Mouse (Mus musculus): ENCODE data around the gene Baiap2. TPM values are rescaled to one million over a fixed set of nuclear protein-coding genes. Genes with fewer than 3 reads are reported as not detected.

The Baiap2 gene
- polyA plus RNA-seq, 1 experiment from 2014 or later = 11.0 TPM

DNA sequence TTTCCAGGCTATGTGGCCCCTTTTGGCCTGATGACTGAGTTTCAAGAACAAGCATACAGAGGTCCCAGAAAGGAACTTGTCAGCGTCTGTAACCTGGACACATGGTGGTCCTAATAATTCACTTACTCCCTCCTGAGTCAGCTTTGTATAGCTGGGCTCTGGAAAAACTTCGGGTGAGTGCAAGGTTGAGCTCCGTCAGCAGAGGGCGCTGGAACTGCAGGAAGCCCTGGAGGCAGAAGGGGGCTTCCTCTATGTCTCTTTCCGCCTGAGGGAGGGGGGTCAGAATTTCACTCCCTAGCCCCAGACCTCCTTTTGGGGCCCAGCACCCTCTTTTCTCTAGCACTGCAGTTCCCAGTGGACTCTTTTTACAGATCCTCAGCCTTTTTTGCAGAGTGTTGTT, 33.1 kb upstream of the Baiap2 start:
- H3K27me3 ChIP-seq = peaks cover 23% of the 10 kb centered on the region
- H3K4me2 ChIP-seq = peak overlapping the region; percentile 42
- H3K9me3 ChIP-seq (replicated peaks) = no peaks in the 10 kb centered on the region
- H3K27ac ChIP-seq = no peak overlapping the region
- WGBS = 0% methylated on average over 5 of the region's 5 CpGs
- peaks cover 24% of the 10 kb centered on the region for H3K4me1 ChIP-seq (replicated peaks)
- no peak overlapping the region for H3K4me3 ChIP-seq
- ATAC-seq (replicated peaks; ENCODE audit: insufficient number of reproducible peaks, insufficient read depth, low FRiP score, low read depth) = no peak
- peak overlapping the region; percentile 3 for H3K9ac ChIP-seq
- no peaks in the 10 kb centered on the region for H3K36me3 ChIP-seq

DNA sequence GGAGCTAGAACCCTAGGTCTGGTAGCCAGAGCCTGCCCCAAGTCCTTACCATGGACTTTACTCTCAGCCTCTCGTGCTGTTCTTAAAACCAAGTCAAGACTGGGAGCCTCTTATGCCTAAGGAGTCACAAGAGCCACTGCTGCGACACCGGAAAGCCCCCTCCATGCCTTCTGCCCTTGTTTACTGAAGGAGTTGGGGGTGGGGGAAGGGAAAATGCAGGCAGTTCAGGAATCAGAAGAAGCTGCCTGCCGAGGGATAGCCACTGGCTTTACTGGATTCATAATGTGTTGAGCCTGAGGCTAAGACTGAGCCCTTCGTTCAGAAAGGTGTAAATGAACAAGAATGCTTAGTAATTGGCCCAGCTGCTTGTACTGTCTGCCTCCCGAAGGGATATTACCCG, 29.7 kb upstream of the Baiap2 start:
- H3K4me1 ChIP-seq (replicated peaks) = peaks cover 51% of the 10 kb centered on the region
- peak overlapping the region; percentile 82 for H3K4me2 ChIP-seq
- peak overlapping the region; percentile 96 for H3K4me3 ChIP-seq
- peaks cover 12% of the 10 kb centered on the region; the same call in 1 of the 2 replicates for H3K27me3 ChIP-seq
- H3K27ac ChIP-seq = no peak overlapping the region
- H3K9ac ChIP-seq = peak overlapping the region; percentile 98
- ATAC-seq (replicated peaks; ENCODE audit: insufficient number of reproducible peaks, insufficient read depth, low FRiP score, low read depth) = no peak
- WGBS = 13% methylated on average over 7 of the region's 7 CpGs
- H3K36me3 ChIP-seq = peaks cover 15% of the 10 kb centered on the region
- H3K9me3 ChIP-seq (replicated peaks) = no peaks in the 10 kb centered on the region

DNA sequence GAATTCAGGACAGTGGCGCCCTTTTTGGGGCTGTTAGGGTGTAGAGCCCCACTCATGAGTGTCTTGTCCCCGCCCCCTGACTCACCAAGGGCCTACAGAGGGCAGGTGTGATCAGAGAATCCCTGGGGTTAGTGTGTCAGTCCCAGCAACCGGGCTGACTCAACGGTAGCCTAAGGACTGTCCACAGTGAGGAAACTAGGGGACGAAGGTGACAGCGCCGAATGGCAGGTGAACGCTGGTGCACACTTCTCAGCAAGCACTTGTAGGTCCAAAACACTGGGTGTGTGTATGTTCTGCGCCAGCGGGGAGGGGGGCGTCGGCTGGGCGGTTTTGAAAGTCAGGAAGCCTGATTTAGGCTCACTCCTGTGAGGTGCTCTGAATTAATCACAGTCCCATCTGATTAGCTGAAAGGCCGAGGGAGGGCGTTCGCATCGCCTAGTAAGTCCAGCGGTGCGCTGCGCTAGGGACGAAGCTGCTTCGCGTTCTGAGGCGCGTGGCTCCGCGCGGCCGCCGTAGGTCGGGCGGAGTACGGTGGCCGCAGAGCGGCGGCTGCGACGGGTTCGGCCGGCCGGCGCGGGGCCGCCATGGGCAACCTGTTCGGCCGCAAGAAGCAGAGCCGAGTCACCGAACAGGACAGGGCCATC, 29.1 kb upstream of the Baiap2 start, which contains the start of gene Chmp6:
TSS of gene Chmp6 (plus strand) at position 151 of the 644 bp plus-strand sequence.
- H3K4me3 ChIP-seq = peak within 1 kb of the TSS; percentile 96
- peaks cover 6% of the 10 kb centered on the region; the same call in 1 of the 2 replicates for H3K27me3 ChIP-seq
- H3K27ac ChIP-seq = peak within 1 kb of the TSS; percentile 85
- under 1% methylated on average over 48 of the region's 48 CpGs for WGBS
- peaks cover 51% of the 10 kb centered on the region for H3K4me1 ChIP-seq (replicated peaks)
- H3K9ac ChIP-seq = peak within 1 kb of the TSS; percentile 98
- H3K4me2 ChIP-seq = peak within 1 kb of the TSS; percentile 82
- H3K36me3 ChIP-seq = peaks cover 21% of the 10 kb centered on the region
- no peaks in the 10 kb centered on the region for H3K9me3 ChIP-seq (replicated peaks)
- peak; percentile 50 for ATAC-seq (replicated peaks; ENCODE audit: insufficient number of reproducible peaks, insufficient read depth, low FRiP score, low read depth)

DNA sequence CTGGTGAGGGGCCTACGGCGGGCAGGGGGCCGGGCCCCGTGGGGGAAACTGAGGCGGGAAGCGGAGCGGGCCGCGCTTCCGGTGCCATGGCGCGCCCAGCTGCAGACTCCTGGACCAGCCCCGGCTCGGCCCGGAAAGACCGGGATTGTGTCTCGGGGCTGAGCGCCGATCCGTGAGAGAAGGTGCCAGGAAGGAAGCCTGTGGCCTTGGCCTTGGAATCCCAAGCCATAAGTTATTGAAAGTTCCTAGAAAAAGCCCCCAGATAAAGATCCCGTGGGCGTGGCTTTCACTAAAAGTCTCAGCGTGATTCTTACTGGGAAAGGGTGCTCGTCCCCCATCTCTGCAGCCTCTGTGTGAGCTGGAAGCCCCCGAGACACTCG, 28.6 kb upstream of the Baiap2 start:
- Histone ChIP-seq H3K36me3 (peaks cover 26% of the 10 kb centered on the region), H3K4me2 (peak overlapping the region; percentile 82), H3K9me3 (replicated peaks) (no peaks in the 10 kb centered on the region), H3K4me3 (peak overlapping the region; percentile 96), H3K9ac (peak overlapping the region; percentile 98), H3K27ac (peak overlapping the region; percentile 85), H3K27me3 (0 out of 2 replicates have a peak, but pooled peaks cover 1% of the 10 kb centered on the region), H3K4me1 (replicated peaks) (peaks cover 51% of the 10 kb centered on the region)
- WGBS = under 1% methylated on average over 26 of the region's 26 CpGs
- ATAC-seq (replicated peaks; ENCODE audit: insufficient number of reproducible peaks, insufficient read depth, low FRiP score, low read depth) = no peak

DNA sequence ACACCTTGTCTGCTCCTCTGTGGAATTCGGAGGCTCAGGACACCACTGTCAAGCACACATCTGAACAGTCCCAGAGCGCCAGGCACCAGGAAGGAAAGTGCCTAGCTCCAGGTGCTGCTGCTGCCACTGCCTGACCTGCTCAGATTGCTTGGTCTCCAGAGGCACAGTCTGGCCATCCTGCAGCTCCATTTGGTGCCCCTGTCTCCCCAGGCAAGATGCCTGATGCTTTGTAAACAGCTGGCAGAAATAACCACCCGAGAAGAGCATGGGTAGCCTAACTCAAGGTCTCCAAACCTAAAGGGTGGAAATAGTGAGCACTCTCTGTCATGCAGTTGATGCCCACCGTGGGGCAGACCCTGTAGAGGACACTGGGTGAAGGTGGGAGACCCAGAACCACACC, 28.2 kb upstream of the Baiap2 start:
- Histone ChIP-seq H3K4me2 (peak overlapping the region; percentile 82), H3K4me3 (peak overlapping the region; percentile 96), H3K9me3 (replicated peaks) (no peaks in the 10 kb centered on the region), H3K4me1 (replicated peaks) (peaks cover 48% of the 10 kb centered on the region), H3K27me3 (no peaks in the 10 kb centered on the region), H3K27ac (peak overlapping the region; percentile 85), H3K9ac (peak overlapping the region; percentile 98), H3K36me3 (peaks cover 31% of the 10 kb centered on the region)
- 17% methylated on average over 4 of the region's 4 CpGs for WGBS
- ATAC-seq (replicated peaks; ENCODE audit: insufficient number of reproducible peaks, insufficient read depth, low FRiP score, low read depth) = no peak

DNA sequence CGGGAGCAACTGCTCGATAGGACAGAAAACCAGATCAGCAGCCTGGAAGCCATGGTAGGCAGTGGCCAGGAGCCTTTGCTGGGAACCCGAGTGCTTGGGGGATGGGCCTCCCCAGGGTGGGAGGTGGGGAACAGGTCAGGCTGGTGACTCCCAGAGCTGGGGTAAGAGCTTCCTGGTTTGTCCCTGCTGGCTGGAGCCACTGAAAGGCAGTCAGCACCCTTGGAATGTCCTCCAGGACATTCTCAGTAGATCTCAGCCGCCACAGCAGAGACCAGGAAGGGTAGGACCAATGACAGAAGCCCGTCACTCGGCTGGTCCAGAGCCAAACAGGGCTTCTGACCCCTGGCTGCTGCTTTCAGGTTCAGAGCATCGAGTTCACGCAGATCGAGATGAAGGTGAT, 26.9 kb upstream of the Baiap2 start:
- H3K9me3 ChIP-seq (replicated peaks) = no peaks in the 10 kb centered on the region
- 69% methylated on average over 9 of the region's 9 CpGs for WGBS
- no peak for ATAC-seq (replicated peaks; ENCODE audit: insufficient number of reproducible peaks, insufficient read depth, low FRiP score, low read depth)
- H3K9ac ChIP-seq = no peak overlapping the region
- H3K36me3 ChIP-seq = peaks cover 35% of the 10 kb centered on the region
- peaks cover 39% of the 10 kb centered on the region for H3K4me1 ChIP-seq (replicated peaks)
- peak overlapping the region; percentile 53 for H3K27ac ChIP-seq
- no peaks in the 10 kb centered on the region for H3K27me3 ChIP-seq
- H3K4me3 ChIP-seq = no peak overlapping the region
- 0 out of 2 replicates have a peak overlapping the region, but pooled peaks have one; percentile 82 for H3K4me2 ChIP-seq

DNA sequence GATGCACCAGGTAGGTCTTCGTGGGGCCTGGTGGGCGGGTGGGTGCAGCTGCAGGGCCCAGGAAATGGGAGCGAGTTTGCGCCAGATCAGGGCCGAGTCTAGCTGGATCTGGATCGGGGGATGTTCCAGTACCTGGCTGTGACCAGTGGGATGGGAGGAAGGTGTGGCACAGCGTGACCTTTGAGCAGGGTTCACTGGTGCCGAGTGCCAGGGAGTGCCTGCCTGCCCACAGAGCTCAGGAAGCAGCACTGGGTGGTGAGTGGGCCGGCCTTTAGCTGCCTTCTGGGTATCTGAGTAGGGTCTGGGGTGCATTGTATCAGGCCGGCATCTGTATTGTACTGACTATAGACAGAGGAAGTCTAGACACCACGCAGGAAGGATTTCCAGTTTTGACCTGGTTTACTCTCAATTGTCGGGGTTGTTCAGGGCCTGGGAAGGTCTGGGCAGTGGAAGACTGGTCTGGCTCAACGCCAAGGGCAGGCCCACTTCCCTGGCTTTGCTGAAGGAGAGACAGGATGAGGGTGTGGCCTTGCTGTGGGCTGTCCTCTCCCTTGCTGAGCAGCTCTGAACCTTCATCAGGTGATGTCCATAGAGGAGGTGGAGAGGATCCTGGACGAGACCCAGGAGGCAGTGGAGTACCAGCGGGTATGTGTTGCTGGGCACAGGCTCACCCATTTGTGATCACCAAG, 26.3 kb upstream of the Baiap2 start:
- peak overlapping the region; percentile 17; the same call in 1 of the 2 replicates for H3K4me2 ChIP-seq
- WGBS = 77% methylated on average over 15 of the region's 15 CpGs
- H3K9me3 ChIP-seq (replicated peaks) = no peaks in the 10 kb centered on the region
- H3K27me3 ChIP-seq = no peaks in the 10 kb centered on the region
- H3K9ac ChIP-seq = no peak overlapping the region
- peaks cover 39% of the 10 kb centered on the region for H3K4me1 ChIP-seq (replicated peaks)
- H3K4me3 ChIP-seq = no peak overlapping the region
- H3K27ac ChIP-seq = peak overlapping the region; percentile 53
- peak; percentile 58 for ATAC-seq (replicated peaks; ENCODE audit: insufficient number of reproducible peaks, insufficient read depth, low FRiP score, low read depth)
- H3K36me3 ChIP-seq = peaks cover 35% of the 10 kb centered on the region

DNA sequence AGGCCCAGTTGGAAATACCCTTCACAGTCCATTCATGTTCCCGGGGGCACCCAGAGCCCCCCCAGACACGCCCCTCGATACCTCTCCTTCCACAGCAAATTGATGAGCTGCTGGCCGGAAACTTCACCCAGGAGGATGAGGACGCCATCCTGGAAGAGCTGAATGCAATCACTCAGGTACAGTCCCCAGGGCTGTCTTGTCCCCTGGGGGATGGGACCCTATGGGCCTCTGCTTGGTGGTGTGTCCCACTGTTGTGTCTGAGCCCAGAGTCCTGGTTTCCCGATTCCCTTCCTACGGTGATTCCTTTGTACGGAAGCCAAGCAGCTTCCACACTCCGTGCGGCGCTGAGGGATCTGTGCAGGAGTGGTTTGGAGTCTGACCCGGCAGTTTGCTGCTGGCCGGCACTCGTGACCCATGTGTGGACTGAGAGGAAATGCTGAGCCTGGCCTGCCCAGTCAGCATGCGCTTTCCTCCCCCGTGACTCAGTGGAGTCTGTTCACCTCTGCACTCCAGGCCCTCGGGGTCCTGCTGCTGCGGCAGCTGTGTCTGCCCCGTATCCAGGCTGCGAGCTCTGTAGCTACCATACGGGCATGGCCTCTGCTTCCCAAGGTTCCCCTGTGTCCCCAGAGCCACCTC, 25.6 kb upstream of the Baiap2 start:
- Histone ChIP-seq H3K27me3 (no peaks in the 10 kb centered on the region), H3K4me2 (no peak overlapping the region), H3K27ac (0 out of 2 replicates have a peak overlapping the region, but pooled peaks have one; percentile 53), H3K9me3 (replicated peaks) (no peaks in the 10 kb centered on the region), H3K9ac (no peak overlapping the region), H3K4me1 (replicated peaks) (peaks cover 42% of the 10 kb centered on the region), H3K4me3 (no peak overlapping the region), H3K36me3 (peaks cover 35% of the 10 kb centered on the region)
- WGBS = 85% methylated on average over 21 of the region's 21 CpGs
- no peak for ATAC-seq (replicated peaks; ENCODE audit: insufficient number of reproducible peaks, insufficient read depth, low FRiP score, low read depth)

DNA sequence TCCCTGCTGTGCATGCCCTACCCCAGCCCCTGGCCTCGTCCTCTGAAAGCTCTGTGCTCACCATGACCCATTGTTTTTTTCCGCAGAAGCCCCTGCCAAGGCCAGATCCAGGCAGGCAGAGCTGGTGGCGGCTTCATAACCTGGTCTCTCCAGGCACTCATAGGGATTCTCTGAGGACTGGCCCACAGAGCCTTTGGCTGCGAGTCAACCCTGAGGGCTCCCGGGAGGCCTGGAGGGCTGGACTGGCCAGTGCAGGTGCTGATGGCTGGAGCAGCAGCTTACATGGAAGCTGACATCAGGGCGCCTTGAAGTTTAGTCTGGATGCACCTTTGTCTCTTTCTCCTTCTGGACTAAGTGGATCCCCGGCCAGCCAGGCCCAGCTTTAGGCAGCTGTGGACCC, 24.0 kb upstream of the Baiap2 start:
- Histone ChIP-seq H3K9me3 (replicated peaks) (no peaks in the 10 kb centered on the region), H3K4me3 (no peak overlapping the region), H3K27me3 (no peaks in the 10 kb centered on the region), H3K27ac (no peak overlapping the region), H3K4me1 (replicated peaks) (peaks cover 36% of the 10 kb centered on the region), H3K36me3 (peaks cover 35% of the 10 kb centered on the region), H3K4me2 (no peak overlapping the region), H3K9ac (no peak overlapping the region)
- WGBS = 78% methylated on average over 7 of the region's 7 CpGs
- no peak for ATAC-seq (replicated peaks; ENCODE audit: insufficient number of reproducible peaks, insufficient read depth, low FRiP score, low read depth)

DNA sequence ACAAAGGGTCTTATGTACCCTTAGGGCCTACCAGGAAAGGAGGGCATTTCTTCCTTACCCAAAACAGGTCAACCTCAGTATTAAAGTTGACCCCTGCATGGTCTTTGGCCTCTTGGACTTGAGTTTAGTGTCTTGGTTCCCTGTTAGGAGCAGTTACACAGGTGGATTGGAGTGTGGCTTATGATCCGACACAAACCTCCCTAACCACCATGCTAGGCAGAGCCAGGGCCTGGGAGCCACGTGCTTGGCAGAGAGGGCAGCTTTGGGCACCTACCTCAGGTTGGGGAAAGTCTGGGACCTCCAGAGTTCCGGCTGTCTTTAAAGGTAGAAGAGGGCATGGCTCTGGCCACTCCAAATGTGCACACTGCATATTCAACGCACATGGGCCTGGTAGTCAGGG, 23.1 kb upstream of the Baiap2 start:
- no peak for ATAC-seq (replicated peaks; ENCODE audit: insufficient number of reproducible peaks, insufficient read depth, low FRiP score, low read depth)
- no peaks in the 10 kb centered on the region for H3K27me3 ChIP-seq
- no peaks in the 10 kb centered on the region for H3K9me3 ChIP-seq (replicated peaks)
- H3K4me1 ChIP-seq (replicated peaks) = peaks cover 32% of the 10 kb centered on the region
- H3K36me3 ChIP-seq = peaks cover 35% of the 10 kb centered on the region
- no peak overlapping the region for H3K4me2 ChIP-seq
- no peak overlapping the region for H3K4me3 ChIP-seq
- H3K9ac ChIP-seq = no peak overlapping the region
- WGBS = 91% methylated on average over 4 of the region's 4 CpGs
- H3K27ac ChIP-seq = no peak overlapping the region

DNA sequence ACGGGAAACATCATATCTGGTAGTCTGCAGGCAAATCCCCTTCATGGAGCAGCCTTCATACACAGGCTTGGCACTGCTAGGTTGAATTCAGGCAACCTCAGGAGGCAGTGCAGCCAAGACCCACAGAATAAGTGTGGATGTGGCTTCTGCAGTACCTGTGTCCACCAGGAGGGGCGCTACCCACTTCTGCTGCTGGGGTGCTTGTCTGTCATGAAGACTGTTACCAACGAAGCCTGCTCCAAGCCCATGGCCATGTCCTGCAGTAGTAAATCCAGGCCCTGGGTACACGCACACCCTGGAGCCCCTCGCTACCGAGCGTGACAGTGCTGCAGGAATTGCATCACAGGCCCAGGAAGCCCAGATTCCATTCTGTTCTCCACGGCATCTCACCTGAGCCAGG, 22.7 kb upstream of the Baiap2 start:
- Histone ChIP-seq H3K9me3 (replicated peaks) (no peaks in the 10 kb centered on the region), H3K27ac (no peak overlapping the region), H3K27me3 (no peaks in the 10 kb centered on the region), H3K4me3 (no peak overlapping the region), H3K4me1 (replicated peaks) (peaks cover 28% of the 10 kb centered on the region), H3K9ac (no peak overlapping the region), H3K4me2 (no peak overlapping the region), H3K36me3 (peaks cover 35% of the 10 kb centered on the region)
- 65% methylated on average over 8 of the region's 8 CpGs for WGBS
- no peak for ATAC-seq (replicated peaks; ENCODE audit: insufficient number of reproducible peaks, insufficient read depth, low FRiP score, low read depth)

Data from heart, embryonic 15.5 days (tissue).